ENCODE assay signal across 9 mouse cellular contexts in the genomic region with DNA sequence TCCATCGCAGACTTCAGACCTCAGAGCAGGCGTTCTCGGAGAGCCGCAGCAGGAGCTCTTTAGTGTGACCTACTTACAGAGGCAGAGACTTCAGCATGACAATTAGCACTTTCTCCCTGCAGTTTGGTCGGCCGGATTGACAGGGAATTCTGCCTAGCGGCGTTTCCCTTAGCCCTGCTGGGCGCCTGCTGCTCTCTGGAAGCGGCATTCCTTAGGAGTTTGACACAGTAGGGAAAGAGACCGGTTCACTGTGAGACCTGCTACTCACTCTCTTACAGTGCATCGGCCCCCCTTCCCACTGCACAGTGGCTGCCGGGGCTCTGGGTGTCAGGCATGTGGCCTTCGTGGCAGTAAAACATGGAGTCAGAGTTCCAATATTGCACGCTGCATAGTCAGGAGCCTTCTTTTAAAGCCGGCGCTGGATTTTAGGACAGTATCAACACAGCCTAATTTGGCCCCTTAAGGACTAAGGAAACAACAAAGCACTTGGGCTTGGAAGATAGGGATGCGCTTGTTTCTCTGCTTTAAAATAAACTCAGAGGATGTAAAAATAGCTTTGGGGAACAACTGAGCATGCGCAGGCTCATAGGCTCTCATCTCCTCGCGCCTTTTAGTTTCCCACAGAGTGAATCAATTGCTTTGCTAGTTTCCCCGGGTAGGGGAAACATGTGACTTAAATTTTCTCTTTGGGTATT.
DNase-seq lines count a peak whose midpoint lies in the region; ATAC-seq and TF ChIP-seq lines count a peak whose summit lies in the region.
"Had no signal": no experiment of that assay in that cellular context is flagged by ENCODE, and none has a peak within 500 bp of the region (broad histone marks: within the 10 kb centered on the region; RNA-seq: fewer than 3 reads in every experiment).

No protein-coding gene starts in this region.

- peak overlapping the region; percentile 26; the same call in 1 of the 2 replicates for H3K9ac ChIP-seq in lung, embryonic 14.5 days
- H3K9ac ChIP-seq in heart, embryonic 15.5 days, result peak overlapping the region; percentile 28; the same call in 1 of the 2 replicates
- H3K9ac ChIP-seq: liver, embryonic 15.5 days had no signal

- H3K4me1 ChIP-seq in lung, embryonic 14.5 days (ENCODE audit: insufficient read depth), result no peaks in the 10 kb centered on the region
- peaks cover 11% of the 10 kb centered on the region; the same call in 1 of the 2 replicates for H3K4me1 ChIP-seq in heart, embryonic 15.5 days (replicated peaks)
- peaks cover 20% of the 10 kb centered on the region for H3K4me1 ChIP-seq in limb, embryonic 10.5 days
- H3K4me1 ChIP-seq: liver, embryonic 15.5 days had no signal

- H3K9me3 ChIP-seq in lung, embryonic 14.5 days (ENCODE audit: low read depth, low read length), result no peaks in the 10 kb centered on the region
- no peaks in the 10 kb centered on the region for H3K9me3 ChIP-seq in heart, embryonic 15.5 days (replicated peaks)
- no peaks in the 10 kb centered on the region for H3K9me3 ChIP-seq in limb, embryonic 10.5 days (replicated peaks)
- H3K9me3 ChIP-seq: liver, embryonic 15.5 days had no signal

- peak; percentile 57 for DNase-seq in lung, embryonic 14.5 days
- no peak for DNase-seq in lung, postnatal 14 days
- peak; percentile 73 to 79 for DNase-seq in cerebellum, postnatal 36 days
- DNase-seq in limb, embryonic 10.5 days (ENCODE audit: low spot score), result peak; percentile 62
- peak; percentile 47 for DNase-seq in right cerebral cortex, postnatal 4 days
- no peak for DNase-seq in B cell, adult 2 months
- no peak for DNase-seq in gastrocnemius, postnatal 10 days

- H3K36me3 ChIP-seq in lung, embryonic 14.5 days (ENCODE audit: insufficient read depth), result no peaks in the 10 kb centered on the region
- no peaks in the 10 kb centered on the region for H3K36me3 ChIP-seq in heart, embryonic 15.5 days
- H3K36me3 ChIP-seq in limb, embryonic 10.5 days, result no peaks in the 10 kb centered on the region
- H3K36me3 ChIP-seq: liver, embryonic 15.5 days had no signal

- ATAC-seq in lung, embryonic 14.5 days (ENCODE audit: insufficient read depth), result peak; percentile 80
- ATAC-seq in heart, embryonic 15.5 days (replicated peaks; ENCODE audit: insufficient number of reproducible peaks, insufficient read depth, low FRiP score, low read depth), result no peak

- H3K27ac ChIP-seq in lung, embryonic 14.5 days (ENCODE audit: low read depth), result no peak overlapping the region
- H3K27ac ChIP-seq in heart, embryonic 15.5 days, result peak overlapping the region; percentile 28; the same call in 1 of the 2 replicates
- H3K27ac ChIP-seq in limb, embryonic 10.5 days, result peak overlapping the region; percentile 54
- H3K27ac ChIP-seq: liver, embryonic 15.5 days had no signal

- H3K27me3 ChIP-seq in lung, embryonic 14.5 days (ENCODE audit: insufficient read depth, low read length), result peaks cover 31% of the 10 kb centered on the region
- no peaks in the 10 kb centered on the region for H3K27me3 ChIP-seq in heart, embryonic 15.5 days
- H3K27me3 ChIP-seq in limb, embryonic 10.5 days (ENCODE audit: low read depth, poor library complexity, severe bottlenecking), result peaks cover 28% of the 10 kb centered on the region

- peak overlapping the region; percentile 20 for H3K4me3 ChIP-seq in lung, embryonic 14.5 days (ENCODE audit: low read depth, low read length)
- H3K4me3 ChIP-seq in heart, embryonic 15.5 days, result peak overlapping the region; percentile 36
- peak overlapping the region; percentile 50 for H3K4me3 ChIP-seq in limb, embryonic 10.5 days
- H3K4me3 ChIP-seq: liver, embryonic 15.5 days had no signal

- TF ChIP-seq CTCF in lung, embryonic 14.5 days (IDR thresholded peaks at IDR 0.05; ENCODE audit: low read depth), result no peak

- peak overlapping the region; percentile 64 for H3K4me2 ChIP-seq in lung, embryonic 14.5 days
- H3K4me2 ChIP-seq in heart, embryonic 15.5 days, result peak overlapping the region; percentile 67
- H3K4me2 ChIP-seq: liver, embryonic 15.5 days had no signal

- 1% methylated on average over 22 of the region's 22 CpGs for WGBS in lung, embryonic 14.5 days
- 6% methylated on average over 22 of the region's 22 CpGs for WGBS in heart, embryonic 15.5 days
- WGBS in limb, embryonic 10.5 days, result 2% methylated on average over 22 of the region's 22 CpGs

Comparison
In these comparisons a context has a peak if more than half of its experiments do, and no peak if none do; other contexts are left out.
1. DNase-seq: peak in lung, embryonic 14.5 days (single experiment), cerebellum, postnatal 36 days (2 of 2), limb, embryonic 10.5 days (single experiment) and right cerebral cortex, postnatal 4 days (single experiment); none in lung, postnatal 14 days (single experiment), B cell, adult 2 months (0 of 2) and gastrocnemius, postnatal 10 days (single experiment).
2. Peak in every context shown above with its lines, with median percentiles within 50 percentile points of each other: H3K4me3 ChIP-seq.